In genomic region chr6:83512495-83512894, GRCm38 (mm10) we compare ENCODE assay signal across 8 mouse cellular contexts. TPM values are rescaled to one million over a fixed set of nuclear protein-coding genes. Genes with fewer than 3 reads are reported as not detected.
A peak's percentile ranks its signal among the peaks of the same experiment; 100 is the strongest.
DNase-seq lines count a peak whose midpoint lies in the region; ATAC-seq lines count a peak whose summit lies in the region.

No protein-coding gene starts in this region.

- no peak overlapping the region for H3K9ac ChIP-seq in hindbrain, embryonic 14.5 days
- H3K9ac ChIP-seq in hindbrain, embryonic 16.5 days (ENCODE audit: low read depth, low read length) = no peak overlapping the region
- no peak overlapping the region for H3K9ac ChIP-seq in forebrain, embryonic 16.5 days (replicated peaks; ENCODE audit: low read depth, low read length)

- no peaks in the 10 kb centered on the region for H3K9me3 ChIP-seq in hindbrain, embryonic 14.5 days (ENCODE audit: control insufficient read depth, low read length)
- no peaks in the 10 kb centered on the region for H3K9me3 ChIP-seq in hindbrain, embryonic 16.5 days (ENCODE audit: control insufficient read depth, low read length)
- no peaks in the 10 kb centered on the region for H3K9me3 ChIP-seq in forebrain, embryonic 16.5 days (ENCODE audit: control insufficient read depth, low read length)

- no peaks in the 10 kb centered on the region for H3K27me3 ChIP-seq in hindbrain, embryonic 14.5 days (ENCODE audit: control insufficient read depth, insufficient read depth, low read length)
- H3K27me3 ChIP-seq in hindbrain, embryonic 16.5 days (replicated peaks; ENCODE audit: control insufficient read depth, insufficient read depth, low read length) = no peaks in the 10 kb centered on the region
- no peaks in the 10 kb centered on the region for H3K27me3 ChIP-seq in forebrain, embryonic 16.5 days (replicated peaks; ENCODE audit: control insufficient read depth, insufficient read depth, low read length)

- no peak overlapping the region for H3K4me2 ChIP-seq in hindbrain, embryonic 14.5 days (replicated peaks)
- H3K4me2 ChIP-seq in hindbrain, embryonic 16.5 days (ENCODE audit: low read length) = no peak overlapping the region
- no peak overlapping the region for H3K4me2 ChIP-seq in forebrain, embryonic 16.5 days (ENCODE audit: low read length)

- DNase-seq in hindbrain, embryonic 14.5 days (ENCODE audit: low spot score) = peak; percentile 65
- peak; percentile 89 for DNase-seq in CD4-positive, CD25-positive, alpha-beta regulatory T cell, adult 2 months (ENCODE audit: low read depth, low spot score)
- peak; percentile 60 for DNase-seq in c-Kit-positive CD71-negative TER-119-negative erythroid progenitor cells, embryonic 14.5 days (ENCODE audit: low read depth)
- DNase-seq in kidney, postnatal 36 days = peak; percentile 66 to 85
- DNase-seq in mesoderm, embryonic 11.5 days (ENCODE audit: low read depth, low spot score) = peak; percentile 61
- peak; percentile 70 for DNase-seq in thymus, postnatal 0 days (ENCODE audit: low spot score)

- no peak overlapping the region for H3K27ac ChIP-seq in hindbrain, embryonic 14.5 days
- no peak overlapping the region for H3K27ac ChIP-seq in hindbrain, embryonic 16.5 days (ENCODE audit: low read depth, low read length)
- no peak overlapping the region for H3K27ac ChIP-seq in forebrain, embryonic 16.5 days (ENCODE audit: low read length)

- no peaks in the 10 kb centered on the region for H3K4me1 ChIP-seq in hindbrain, embryonic 14.5 days (replicated peaks; ENCODE audit: control insufficient read depth, insufficient read depth, low read length)
- no peaks in the 10 kb centered on the region for H3K4me1 ChIP-seq in hindbrain, embryonic 16.5 days (ENCODE audit: control insufficient read depth, insufficient read depth, low read depth, low read length)
- H3K4me1 ChIP-seq in forebrain, embryonic 16.5 days (replicated peaks; ENCODE audit: control insufficient read depth, insufficient read depth, low read length) = no peaks in the 10 kb centered on the region; the same call in 1 of the 2 replicates

- no peaks in the 10 kb centered on the region for H3K36me3 ChIP-seq in hindbrain, embryonic 14.5 days (replicated peaks; ENCODE audit: control insufficient read depth, insufficient read depth)
- H3K36me3 ChIP-seq in hindbrain, embryonic 16.5 days (ENCODE audit: control insufficient read depth, insufficient read depth, low read length) = no peaks in the 10 kb centered on the region
- H3K36me3 ChIP-seq in forebrain, embryonic 16.5 days (ENCODE audit: control insufficient read depth, insufficient read depth) = no peaks in the 10 kb centered on the region

- 27% methylated on average over 1 of the region's 1 CpGs for WGBS in hindbrain, embryonic 14.5 days
- WGBS in hindbrain, embryonic 16.5 days = 18% methylated on average over 1 of the region's 1 CpGs
- WGBS in forebrain, embryonic 16.5 days = 14% methylated on average over 1 of the region's 1 CpGs

- no peak overlapping the region for H3K4me3 ChIP-seq in hindbrain, embryonic 14.5 days (replicated peaks; ENCODE audit: low read length)
- H3K4me3 ChIP-seq in hindbrain, embryonic 16.5 days (ENCODE audit: low read length) = no peak overlapping the region
- no peak overlapping the region for H3K4me3 ChIP-seq in forebrain, embryonic 16.5 days (replicated peaks; ENCODE audit: low read length)

- no peak for ATAC-seq in hindbrain, embryonic 14.5 days (ENCODE audit: low FRiP score)
- no peak for ATAC-seq in hindbrain, embryonic 16.5 days
- peak; percentile 54; the same call in 1 of the 2 replicates for ATAC-seq in forebrain, embryonic 16.5 days

RNA-seq across cellular contexts. Expression of gene Dguok, which starts 5.7 kb away (rescaled TPM):
- 68.8 and 69.2 TPM in 2 replicates for polyA plus RNA-seq in hindbrain, embryonic 14.5 days (2014; fragmentation: Nextera tagmentation; extraction: Ambion mirVana)
- 68.0 and 69.6 TPM in 2 replicates for polyA plus RNA-seq in hindbrain, embryonic 16.5 days (2015; fragmentation: Nextera tagmentation; extraction: Ambion mirVana)
- 73.1 and 77.2 TPM in 2 replicates for polyA plus RNA-seq in forebrain, embryonic 16.5 days (2015; fragmentation: Nextera tagmentation; extraction: Ambion mirVana)
- polyA plus RNA-seq in thymus, postnatal 0 days (2015; fragmentation: Nextera tagmentation; extraction: Ambion mirVana) = 71.6 and 81.6 TPM in 2 replicates

RNA-seq across cellular contexts. Expression of gene Actg2, which starts 23.6 kb away (rescaled TPM):
- 2.6 and 3.3 TPM in 2 replicates for polyA plus RNA-seq in hindbrain, embryonic 14.5 days (2014; fragmentation: Nextera tagmentation; extraction: Ambion mirVana)
- 3.4 and 3.5 TPM in 2 replicates for polyA plus RNA-seq in hindbrain, embryonic 16.5 days (2015; fragmentation: Nextera tagmentation; extraction: Ambion mirVana)
- polyA plus RNA-seq in forebrain, embryonic 16.5 days (2015; fragmentation: Nextera tagmentation; extraction: Ambion mirVana) = 1.9 and 2.3 TPM in 2 replicates
- 1.6 and 2.1 TPM in 2 replicates for polyA plus RNA-seq in thymus, postnatal 0 days (2015; fragmentation: Nextera tagmentation; extraction: Ambion mirVana)

RNA-seq across cellular contexts. Expression of gene Tet3, which starts 53.6 kb away (rescaled TPM):
- 43.6 and 52.2 TPM in 2 replicates for polyA plus RNA-seq in hindbrain, embryonic 14.5 days (2014; fragmentation: Nextera tagmentation; extraction: Ambion mirVana)
- 51.4 and 62.2 TPM in 2 replicates for polyA plus RNA-seq in hindbrain, embryonic 16.5 days (2015; fragmentation: Nextera tagmentation; extraction: Ambion mirVana)
- 60.9 and 64.3 TPM in 2 replicates for polyA plus RNA-seq in forebrain, embryonic 16.5 days (2015; fragmentation: Nextera tagmentation; extraction: Ambion mirVana)
- 19.7 and 24.1 TPM in 2 replicates for polyA plus RNA-seq in thymus, postnatal 0 days (2015; fragmentation: Nextera tagmentation; extraction: Ambion mirVana)
